Mouse (Mus musculus) gastrocnemius, postnatal 14 days (tissue): ENCODE results near the gene Pip4k2a. TPM values are rescaled to one million over a fixed set of nuclear protein-coding genes. Genes with fewer than 3 reads are reported as not detected.
A peak's percentile ranks its signal among the peaks of the same experiment; 100 is the strongest.

Experiments
- DNase-seq: peaks from one replicate; pipeline ENCODE4 v3.0.0; 2021; ENCODE audit warnings: mixed read lengths
- intact Hi-C: fragments of 180-260 bp; cut with DNase I; formaldehyde crosslinking; loops from one replicate; pipeline ENCODE4 v1.15.1; 2025; ENCODE audit warnings: low total_unique reads
- total RNA-seq, 2 experiments: library from RNA; stranded (reverse); gene quantifications; 2 replicates each; pipeline ENCODE4 v1.2.3; 2021

Pip4k2a gene
- total RNA-seq, 2 experiments from 2014 or later = 6.9 to 8.0 TPM

DNA sequence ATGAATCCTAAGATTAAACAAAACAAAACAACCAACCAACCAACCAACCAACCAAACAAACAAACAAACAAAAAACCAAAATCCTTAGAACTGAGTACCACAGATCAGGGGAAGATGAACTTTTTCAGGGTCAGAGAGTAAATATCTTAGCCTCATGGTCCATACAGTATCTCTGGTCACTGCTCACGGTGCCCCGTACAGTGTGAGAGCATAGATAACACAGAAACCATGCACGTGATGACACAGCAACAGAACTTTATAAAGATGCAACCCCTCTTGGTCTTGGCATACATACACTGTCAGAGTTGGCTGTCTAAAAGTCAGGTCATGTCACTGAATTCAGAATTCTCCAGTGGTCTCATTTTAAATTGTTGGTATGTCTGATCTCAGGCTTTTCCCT is 126.8 kb downstream of the Pip4k2a start:
- no peak for DNase-seq
- intact Hi-C loops = loop anchor here (5.0 to 10.0 kb wide), 3 partner anchors 126 to 401 kb away; partner anchors contain the start of genes 4930426L09Rik and Pip4k2a

DNA sequence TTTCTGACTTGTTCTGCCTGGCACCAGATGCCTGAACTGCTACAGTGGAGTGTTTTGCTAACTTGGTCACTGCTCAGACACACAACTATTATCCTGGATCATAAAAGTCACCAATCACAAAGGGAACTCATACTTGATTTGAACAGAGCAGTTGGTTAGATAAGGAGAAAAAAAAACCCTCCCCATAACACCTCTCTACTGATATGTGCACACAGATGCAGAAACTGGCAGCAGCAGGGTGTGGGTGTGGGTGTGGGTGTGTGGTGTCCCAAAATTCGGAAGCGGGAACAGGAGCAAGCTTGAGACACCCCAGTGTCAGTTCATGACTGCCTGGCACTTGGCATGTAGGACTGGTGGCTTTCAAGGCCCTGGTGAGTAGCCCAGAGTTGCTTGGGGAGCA is 130.9 kb downstream of the Pip4k2a start:
- intact Hi-C loops = no loop called here
- no peak for DNase-seq

DNA sequence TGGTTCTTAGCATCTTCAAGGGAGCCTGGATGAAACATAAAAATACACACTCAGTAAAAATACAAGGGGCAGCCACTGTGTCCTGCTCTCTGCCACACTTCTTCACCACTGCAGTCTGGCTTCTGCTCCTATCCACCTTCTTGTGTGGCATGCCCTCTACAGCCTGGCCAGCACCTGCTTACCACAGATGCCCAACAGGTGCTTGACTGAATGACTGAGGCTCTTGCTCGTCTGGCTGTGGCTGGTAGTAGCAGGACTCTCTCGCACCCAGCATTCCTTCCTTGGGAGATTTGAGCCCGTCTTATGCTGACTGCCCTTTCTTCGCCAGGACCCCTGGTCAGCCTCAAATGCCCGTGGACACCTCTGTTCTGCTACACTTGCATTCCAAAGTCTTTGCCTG is 133.2 kb downstream of the Pip4k2a start:
- no peak for DNase-seq
- intact Hi-C loops = no loop called here

DNA sequence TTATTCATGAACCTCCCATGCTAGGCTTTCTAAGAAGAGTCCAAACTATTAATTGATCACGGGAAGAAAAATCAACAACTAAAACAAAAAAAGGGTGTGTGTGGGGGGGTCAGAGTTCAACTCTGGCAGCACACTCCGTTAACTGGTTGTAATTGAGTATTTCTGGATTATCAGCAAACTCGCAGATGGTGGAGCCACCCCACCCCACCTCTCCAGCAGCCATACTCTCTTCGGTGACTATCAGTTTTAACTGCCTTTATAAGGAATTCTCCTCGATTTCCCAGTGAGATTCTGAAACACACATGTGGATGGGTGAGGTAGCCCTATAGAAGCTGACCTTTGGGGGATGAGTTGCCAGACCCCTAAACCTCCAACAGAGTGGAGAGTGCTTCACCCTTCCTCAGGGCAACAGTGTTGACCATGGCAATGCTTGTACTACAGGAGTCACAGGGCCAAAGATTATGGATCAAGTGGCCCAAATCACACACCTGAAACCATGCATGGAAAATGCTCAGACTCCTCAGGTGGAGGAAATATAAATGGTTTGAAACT is 136.2 kb downstream of the Pip4k2a start:
- no peak for DNase-seq
- intact Hi-C loops = no loop called here

DNA sequence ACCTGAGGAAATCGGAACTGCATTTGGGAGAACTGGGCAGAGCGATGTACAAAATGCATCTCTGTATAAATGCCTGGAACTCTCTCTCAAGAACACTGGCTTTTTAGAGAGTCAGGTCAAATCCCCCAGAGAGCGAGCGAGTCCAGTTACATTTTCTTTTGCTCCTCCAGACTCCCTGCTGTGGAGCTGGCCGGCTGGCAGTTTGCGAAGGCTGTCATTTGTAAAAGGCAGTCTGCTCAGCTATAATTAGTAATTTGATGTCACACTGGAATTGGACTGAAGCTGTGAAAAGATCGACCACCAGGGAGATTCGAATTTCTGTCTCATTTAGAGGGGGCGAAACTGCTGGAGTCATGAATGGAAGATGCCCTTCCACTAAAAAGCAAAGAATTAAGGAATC is 137.2 kb downstream of the Pip4k2a start:
- DNase-seq = no peak
- intact Hi-C loops = no loop called here

DNA sequence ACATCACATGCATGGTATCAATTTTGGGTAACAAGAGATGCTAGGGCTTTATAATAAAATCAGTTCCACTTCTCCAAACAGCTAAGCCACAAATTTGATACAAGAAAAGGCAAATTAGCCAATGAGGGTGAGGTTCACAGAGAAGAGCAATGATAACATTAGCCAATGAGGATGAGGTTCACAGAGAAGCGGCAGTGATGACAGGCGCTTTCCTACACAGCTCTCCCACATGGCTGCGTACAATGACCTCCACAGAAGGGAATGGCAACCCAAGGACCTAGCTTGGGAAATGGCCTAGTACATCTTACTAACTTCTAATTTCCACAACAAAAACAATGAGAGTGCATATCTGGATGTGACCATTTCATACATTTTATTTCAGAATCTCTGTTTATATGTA is 140.0 kb downstream of the Pip4k2a start:
- DNase-seq = no peak
- intact Hi-C loops = no loop called here

DNA sequence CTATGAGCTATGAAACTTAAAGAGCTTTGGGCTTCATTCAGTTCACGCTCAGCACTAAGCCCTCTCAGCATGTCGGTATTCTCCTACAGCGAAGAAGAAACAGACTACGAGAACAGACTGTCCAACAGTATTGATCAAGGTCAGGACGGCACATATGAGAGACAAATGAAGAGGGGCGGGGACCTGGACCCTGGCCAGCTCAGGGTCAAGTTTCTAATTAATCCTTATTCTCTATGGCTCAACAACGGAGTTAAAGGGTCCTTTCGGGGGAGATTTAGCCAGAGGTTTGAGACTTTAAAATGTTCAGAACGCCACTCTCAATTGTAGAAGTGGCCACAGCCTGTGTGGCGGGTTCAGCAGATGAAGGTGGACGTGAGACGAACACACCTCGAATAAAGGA is 141.5 kb downstream of the Pip4k2a start:
- no peak for DNase-seq
- intact Hi-C loops = no loop called here

DNA sequence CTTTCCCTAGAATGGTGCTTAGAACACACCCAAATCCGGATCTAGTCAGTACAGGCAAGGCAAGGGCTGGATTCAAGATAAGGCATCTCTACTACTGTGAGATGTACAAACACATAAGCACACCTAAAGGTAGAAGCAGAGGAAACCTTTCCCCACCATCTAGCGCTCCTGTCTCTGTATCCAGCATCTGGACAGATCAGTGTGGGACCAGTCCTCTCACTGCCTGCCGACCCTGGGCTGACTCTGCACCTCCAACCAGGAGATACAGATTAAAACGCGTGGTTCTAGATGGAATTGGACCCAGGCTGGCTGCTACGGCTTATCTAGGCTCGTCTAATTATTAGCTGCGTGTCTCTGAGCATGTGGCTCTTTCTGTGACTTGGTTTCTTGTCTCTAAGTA is 142.7 kb downstream of the Pip4k2a start:
- intact Hi-C loops = no loop called here
- no peak for DNase-seq

DNA sequence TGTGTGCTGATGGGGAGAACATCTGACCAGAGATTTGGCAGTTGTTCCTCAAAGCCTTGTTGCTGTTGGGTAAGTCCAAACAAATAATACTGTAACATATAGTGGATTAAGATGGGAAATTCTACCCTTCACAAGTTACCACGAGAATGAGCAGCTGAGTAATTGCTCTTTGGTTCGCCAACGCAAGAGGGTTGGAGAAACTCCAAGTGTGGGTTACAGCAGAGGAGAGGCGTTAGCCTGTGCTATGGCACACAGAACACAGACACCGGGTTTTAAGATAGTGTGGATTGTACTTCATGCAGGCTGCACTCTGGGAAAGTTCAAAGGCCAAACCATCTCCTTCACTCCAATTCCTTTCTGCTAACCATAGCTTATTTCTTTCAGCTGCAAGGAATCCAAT is 144.6 kb downstream of the Pip4k2a start:
- no peak for DNase-seq

DNA sequence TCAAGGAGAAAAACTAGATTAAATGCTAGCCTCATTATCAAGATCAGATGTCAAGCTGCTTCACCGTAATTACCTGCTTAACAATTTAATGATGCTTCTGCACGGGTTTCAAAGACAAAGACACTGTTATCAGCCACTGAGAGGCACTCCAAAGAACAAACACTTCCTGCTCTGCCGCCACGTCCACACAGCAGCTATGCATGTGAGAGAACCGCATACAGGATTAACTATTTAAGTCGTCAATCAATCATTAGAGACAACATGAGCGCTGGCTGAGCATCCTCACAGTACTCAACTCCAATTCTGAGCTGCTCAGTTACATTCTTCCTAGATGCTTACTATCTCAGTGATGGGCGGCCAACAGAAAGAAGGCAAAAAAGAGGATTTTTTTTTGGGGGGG is 147.3 kb downstream of the Pip4k2a start:
- intact Hi-C loops = no loop called here
- no peak for DNase-seq

More for the DNA sequence above, 144.6 kb downstream of the Pip4k2a start:
- intact Hi-C loops = no loop called here

DNA sequence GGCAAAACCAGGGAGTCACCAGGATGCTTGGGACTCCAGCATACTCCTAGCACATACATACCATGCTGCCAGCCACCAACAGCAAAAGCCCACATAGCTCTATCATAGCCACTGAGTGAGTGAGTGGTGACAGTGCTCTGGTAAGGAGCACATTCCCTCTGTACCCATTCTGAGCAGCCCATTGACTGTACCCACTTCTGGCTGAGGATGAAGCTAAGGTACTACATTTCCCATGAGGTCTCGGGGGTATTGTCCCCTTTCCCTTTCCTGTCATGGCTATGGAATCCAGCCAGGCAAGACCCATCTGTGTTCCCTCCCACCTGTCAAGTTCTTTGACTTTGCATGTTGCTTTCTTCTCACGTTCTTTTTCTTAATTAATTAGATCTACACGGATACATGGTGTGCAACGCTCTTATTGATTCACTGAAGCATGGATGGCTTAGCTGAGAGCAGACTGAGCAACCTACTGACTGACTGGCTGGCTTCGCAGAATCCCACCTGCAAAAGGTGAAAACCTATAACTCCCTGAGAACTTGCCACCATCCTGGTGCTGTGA is 149.8 kb downstream of the Pip4k2a start:
- no peak for DNase-seq
- intact Hi-C loops = no loop called here

DNA sequence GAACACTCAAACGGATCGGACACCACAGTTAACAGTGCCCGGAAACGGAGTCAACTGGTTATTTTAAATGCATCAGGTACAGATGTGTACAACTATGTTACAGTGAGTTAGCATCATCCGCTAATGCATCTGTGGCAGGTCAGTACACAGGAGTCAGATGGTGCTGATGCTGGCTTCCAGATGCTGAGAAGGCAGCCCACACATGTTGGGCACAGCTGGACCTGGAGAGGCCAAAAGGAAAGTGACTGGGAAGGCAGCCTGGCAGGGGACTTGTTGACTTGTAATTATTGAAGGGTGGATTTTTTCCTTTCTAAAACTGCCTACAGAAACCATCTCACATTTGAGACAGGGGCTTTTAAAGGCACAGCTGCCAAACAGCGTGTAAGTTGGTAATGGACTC is 155.4 kb downstream of the Pip4k2a start:
- no peak for DNase-seq
- intact Hi-C loops = no loop called here

DNA sequence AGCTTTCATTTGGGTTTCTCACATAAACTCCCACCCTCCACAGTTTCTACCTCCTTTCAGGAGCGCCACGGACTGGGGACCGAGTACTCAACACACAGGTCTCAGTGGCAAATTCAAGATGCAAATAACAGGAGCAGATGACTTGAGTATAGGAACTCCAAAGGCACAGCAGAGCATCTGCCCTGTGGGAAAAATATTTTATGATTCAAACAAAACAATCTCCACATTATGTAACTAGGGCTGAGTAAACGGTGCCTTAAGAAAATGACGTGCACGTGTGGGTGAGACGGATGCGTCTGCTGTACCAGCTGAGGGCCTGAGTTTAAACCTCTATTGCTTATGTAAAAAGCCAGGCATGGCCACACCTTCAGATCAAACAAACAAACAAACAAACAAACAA is 156.9 kb downstream of the Pip4k2a start:
- no peak for DNase-seq
- intact Hi-C loops = no loop called here

DNA sequence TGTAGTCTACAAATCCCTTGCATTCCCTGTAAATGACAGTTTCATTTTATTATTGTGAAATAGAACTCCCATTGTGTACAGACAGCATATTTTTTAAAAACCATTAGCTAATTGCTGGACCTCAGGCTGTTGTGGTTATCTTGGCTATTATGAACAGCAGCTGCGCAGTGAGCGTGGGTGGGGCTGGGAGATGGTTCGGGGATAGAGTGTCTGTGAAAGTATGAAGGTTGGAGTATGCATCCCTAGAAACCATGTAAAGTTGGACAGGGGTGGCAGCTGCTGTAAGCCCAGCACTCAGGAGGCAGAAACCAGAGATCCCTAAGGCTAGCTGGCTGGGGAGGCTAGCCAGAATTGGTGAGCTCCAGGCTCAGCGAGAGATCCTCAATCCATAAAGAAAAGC is 158.4 kb downstream of the Pip4k2a start:
- intact Hi-C loops = no loop called here
- peak; percentile 17 for DNase-seq

DNA sequence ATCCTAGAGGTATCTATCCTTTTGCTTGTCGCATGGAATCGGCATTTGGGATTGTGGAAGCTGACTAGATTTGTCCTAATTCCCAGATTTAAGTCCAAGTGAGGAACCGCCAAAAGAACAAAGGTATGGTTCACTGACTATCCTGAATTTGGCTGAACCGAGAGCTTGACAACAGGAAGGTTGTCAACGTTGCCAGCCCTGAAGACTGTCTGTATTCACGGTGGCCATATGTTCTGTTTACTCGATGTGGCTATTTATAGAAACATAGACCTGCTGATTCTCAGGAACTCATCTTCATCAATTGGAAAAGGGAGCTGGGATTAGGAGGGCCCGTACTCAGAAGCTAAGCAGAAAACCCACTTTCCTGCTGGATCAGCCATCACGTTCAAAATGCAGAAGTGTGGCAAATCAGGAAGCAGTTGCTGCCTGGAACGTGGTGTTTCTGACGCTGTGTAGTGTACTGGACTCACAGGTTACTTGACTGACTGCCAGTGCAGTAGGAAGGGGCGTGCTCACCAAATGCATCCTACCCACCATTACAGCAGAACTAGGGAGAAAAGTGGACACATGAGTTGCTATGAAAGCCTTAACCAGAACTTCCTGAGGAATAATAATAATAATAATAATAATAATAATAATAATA is 162.5 kb downstream of the Pip4k2a start:
- intact Hi-C loops = no loop called here
- no peak for DNase-seq

DNA sequence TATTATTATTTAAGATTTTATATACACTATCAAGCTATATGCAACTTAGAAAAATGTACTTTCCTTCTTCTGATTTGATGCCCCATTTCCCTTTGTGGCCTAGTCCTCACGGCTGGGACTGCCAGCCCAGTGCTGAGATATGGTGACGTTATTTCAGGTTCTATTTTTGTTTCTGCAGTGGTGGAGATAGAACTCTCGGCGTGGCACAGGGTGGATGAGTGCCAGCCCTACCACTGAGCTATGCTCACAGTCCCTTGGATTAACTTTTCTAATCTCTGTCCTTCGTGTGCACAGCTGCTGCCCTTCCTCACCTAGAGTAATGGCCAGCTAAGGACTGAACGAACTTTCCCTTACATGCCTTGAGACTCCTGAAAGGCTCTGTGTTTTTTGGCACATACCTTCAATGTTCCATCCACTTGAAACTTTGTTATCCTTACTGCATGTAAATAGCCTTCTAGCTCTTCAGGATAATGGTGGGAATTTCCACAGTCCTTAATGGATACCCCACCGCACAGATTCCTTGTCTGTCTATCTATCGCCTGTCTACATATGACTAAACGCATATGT is 164.8 kb downstream of the Pip4k2a start:
- intact Hi-C loops = no loop called here
- no peak for DNase-seq

DNA sequence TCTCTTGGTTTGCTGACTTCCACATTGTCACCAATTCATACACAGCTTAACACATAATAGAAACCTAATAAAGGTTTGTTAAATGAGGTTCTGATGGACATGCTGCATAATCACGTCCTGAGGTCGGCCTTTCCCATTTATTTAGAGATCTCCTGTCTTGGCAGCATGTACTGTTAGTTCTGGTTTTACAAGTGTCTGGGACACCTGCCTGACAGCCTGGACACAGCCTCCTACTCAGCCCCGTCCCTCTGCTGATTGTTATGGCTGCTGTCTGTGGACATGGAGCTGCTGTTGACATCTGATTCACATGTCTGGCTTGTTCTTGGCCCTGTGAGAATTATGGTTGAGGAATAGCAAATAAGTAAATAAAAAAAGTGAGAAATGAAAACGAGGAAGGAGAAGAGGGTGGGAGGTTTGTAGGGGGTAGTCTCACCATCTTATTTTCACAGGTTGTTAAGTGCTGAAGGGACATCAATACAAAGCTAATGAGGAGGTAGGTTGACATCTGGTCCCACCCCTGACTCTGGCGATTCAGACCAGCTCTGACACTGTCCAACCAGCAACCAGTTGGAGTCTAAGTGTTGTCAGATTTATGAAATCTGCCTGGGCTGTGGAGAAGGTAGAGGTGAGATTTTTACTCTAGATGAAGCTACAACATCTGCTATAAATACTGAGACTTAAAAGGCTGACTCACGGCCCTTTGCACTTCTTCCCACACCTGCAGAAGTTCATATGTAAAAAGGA is 166.7 kb downstream of the Pip4k2a start:
- DNase-seq = no peak
- intact Hi-C loops = no loop called here

DNA sequence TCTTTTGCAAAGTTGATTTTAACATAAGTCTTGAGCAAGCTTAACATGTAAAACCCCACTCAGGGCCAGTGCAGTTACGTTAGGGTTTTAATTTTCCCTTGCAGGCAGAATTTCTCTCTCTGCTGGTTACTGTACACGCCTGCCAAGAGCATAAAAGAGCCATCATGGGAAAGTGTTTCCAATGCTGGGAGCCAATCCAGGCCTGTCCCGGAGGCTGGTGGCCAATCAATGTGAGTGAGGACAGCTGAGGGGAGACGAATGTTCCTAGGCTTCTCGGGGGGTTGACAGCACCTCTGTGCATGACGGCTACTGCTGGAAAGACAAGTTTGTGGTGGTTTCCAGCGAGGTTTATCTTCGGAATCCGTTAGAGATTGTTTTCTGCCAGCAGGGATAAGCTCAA is 175.2 kb downstream of the Pip4k2a start:
- intact Hi-C loops = no loop called here
- DNase-seq = peak; percentile 68

DNA sequence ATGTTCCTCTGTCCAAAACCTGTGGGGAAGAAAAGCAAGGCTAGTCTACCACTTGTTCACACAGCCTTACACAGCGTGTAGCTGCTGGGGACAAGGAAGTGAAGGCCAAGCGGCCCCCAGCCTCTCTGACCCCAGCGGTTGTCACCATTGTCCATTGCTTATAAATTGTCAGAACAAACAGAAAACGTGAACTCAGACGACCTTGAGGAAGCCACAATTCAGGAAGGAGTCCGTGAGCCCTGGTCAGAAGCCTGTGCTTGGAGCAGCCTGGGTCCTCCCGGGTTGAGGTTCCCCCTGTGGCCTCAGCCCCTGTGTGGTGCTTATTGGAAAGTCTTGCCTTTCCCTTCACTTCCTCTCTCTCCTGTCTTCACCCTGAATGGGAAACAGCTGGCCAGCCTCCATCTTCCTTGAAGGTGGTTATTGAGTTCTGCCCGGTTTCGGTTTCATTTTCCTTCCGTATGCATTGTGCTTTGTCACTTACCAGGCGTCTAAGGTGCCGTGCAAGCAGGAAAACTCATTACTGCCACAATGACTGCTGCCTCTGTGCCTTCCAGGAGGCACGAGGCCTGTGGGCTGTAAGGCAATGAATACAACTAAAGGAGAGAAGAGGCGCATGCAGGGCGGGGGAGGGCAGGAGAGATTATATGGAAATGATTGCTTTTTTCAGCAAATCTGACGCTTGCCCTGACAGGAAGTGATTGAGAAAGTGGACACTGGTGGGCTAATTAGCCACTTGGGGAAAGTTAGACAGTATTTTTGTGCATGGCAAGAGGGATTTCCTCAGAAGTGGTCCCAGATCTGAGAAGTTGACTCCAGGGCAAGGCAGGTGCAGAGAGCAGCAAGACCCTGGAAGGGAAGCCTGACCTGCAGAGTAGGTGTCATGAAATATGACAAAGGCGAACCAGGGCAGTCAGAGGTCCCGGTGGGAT is 176.2 kb downstream of the Pip4k2a start:
- intact Hi-C loops = no loop called here
- peak; percentile 48 for DNase-seq
